Mouse (Mus musculus) forebrain, embryonic 15.5 days (tissue): ENCODE data around the gene Cited4. TPM values are rescaled to one million over a fixed set of nuclear protein-coding genes. Genes with fewer than 3 reads are reported as not detected.

Source experiments
- ATAC-seq: fragments of 200-750 bp; cut with Nextera tagmentation; replicated peaks from 2 replicates; pipeline ENCODE4 v1.8.0; 2017; ENCODE audit warnings: mild to moderate bottlenecking, moderate TSS enrichment, moderate library complexity
- H3K27ac ChIP-seq: fragments of 300-500 bp; sonication (generic); replicated peaks from 2 replicates; pipeline ENCODE4 v1.5.1; 2015; ENCODE audit warnings: mild to moderate bottlenecking, inconsistent platforms
- H3K27me3 ChIP-seq: fragments of 300-500 bp; sonication (generic); 2 replicates; pipeline ENCODE4 v1.6.1; 2015; ENCODE audit warnings: inconsistent platforms
- H3K36me3 ChIP-seq: fragments of 300-500 bp; sonication (generic); 2 replicates; pipeline ENCODE4 v1.6.1; 2015; ENCODE audit warnings: mild to moderate bottlenecking, inconsistent platforms
- H3K4me1 ChIP-seq: fragments of 300-500 bp; sonication (generic); 2 replicates; pipeline ENCODE4 v1.6.1; 2015; ENCODE audit warnings: inconsistent platforms
- H3K4me2 ChIP-seq: fragments of 300-500 bp; sonication (generic); replicated peaks from 2 replicates; pipeline ENCODE4 v1.6.1; 2015; ENCODE audit warnings: mild to moderate bottlenecking, inconsistent platforms
- H3K4me3 ChIP-seq: fragments of 300-500 bp; sonication (generic); 2 replicates; pipeline ENCODE4 v1.5.1; 2015; ENCODE audit warnings: mild to moderate bottlenecking, inconsistent platforms
- H3K9ac ChIP-seq: fragments of 300-500 bp; sonication (generic); replicated peaks from 2 replicates; pipeline ENCODE4 v1.6.1; 2015; ENCODE audit warnings: mild to moderate bottlenecking, inconsistent platforms
- H3K9me3 ChIP-seq: fragments of 300-500 bp; sonication (generic); 2 replicates; pipeline ENCODE4 v1.6.1; 2016; ENCODE audit warnings: inconsistent platforms
- WGBS: fragments of 180-500 bp; shearing (Covaris S2); methylation state at CpG from one replicate; pipeline ENCODE4 v1.1.7; 2015; ENCODE audit warnings: mixed read lengths; 5-methylcytosine and 5-hydroxymethylcytosine counted together
- polyA plus RNA-seq: library from polyadenylated mRNA; unstranded; fragments of >200 nt; fragmentation: Nextera tagmentation; extraction: Ambion mirVana; gene quantifications from 2 replicates; pipeline ENCODE4 v1.2.1, GENCODE M21; 2015

Gene Cited4
- polyA plus RNA-seq, 1 experiment from 2014 or later = 0.41 TPM

DNA sequence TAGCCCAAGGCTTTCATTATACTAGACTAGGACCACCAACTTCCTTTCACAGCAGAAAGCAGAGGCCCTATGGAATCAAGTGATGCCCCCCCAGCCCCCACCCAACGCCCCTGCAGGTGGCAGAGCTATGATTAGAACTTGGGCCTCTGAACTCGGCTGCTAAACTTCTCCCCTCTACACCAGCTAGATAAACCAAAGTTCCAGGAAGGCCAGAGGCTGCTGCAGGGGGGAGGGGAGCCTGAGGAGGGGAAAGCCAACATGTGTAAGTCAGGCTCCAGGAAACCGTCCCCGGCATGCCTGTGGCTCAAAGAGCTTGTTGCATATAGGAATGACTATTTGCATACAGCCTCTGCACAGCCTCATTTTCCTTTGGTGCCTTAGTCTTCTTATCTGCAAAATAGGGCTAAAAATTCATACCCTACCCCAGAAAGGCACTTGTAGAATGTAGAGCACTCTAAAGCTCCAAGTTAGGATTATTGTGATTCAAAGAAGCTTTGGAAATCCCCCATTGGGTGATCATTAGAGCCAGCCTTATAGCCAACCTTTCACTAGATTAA, 1.1 kb upstream of the Cited4 start:
- Histone ChIP-seq H3K9me3 (no peaks in the 10 kb centered on the region), H3K4me2 (no peak overlapping the region), H3K36me3 (no peaks in the 10 kb centered on the region), H3K27me3 (peaks cover 20% of the 10 kb centered on the region; the same call in 1 of the 2 replicates), H3K4me1 (peaks cover 19% of the 10 kb centered on the region), H3K4me3 (no peak overlapping the region), H3K9ac (no peak overlapping the region), H3K27ac (no peak overlapping the region)
- WGBS = 49% methylated on average over 4 of the region's 4 CpGs
- ATAC-seq = no peak

DNA sequence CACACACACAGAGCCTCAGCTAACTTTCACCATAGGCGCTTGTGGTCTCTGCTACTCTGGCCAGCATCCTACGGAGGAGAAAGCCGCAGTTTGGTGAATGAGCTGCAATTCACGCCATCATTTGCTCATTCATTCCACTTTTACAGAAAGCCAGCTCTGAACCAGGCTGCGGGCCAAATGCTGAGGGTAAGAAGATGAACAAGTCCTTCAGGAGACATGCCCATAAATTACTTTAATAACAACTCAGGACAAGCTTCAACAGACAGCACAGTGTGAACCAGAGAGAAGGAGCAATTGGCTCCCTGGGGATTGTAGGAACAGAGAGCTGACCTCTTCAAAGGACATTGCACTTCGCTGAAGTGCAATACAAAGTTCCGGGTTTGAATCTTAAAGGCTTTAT, 590 bp upstream of the Cited4 start:
- Histone ChIP-seq H3K4me3 (no peak overlapping the region), H3K9ac (no peak overlapping the region), H3K36me3 (no peaks in the 10 kb centered on the region), H3K4me2 (no peak overlapping the region), H3K4me1 (peaks cover 19% of the 10 kb centered on the region), H3K27ac (no peak overlapping the region), H3K9me3 (no peaks in the 10 kb centered on the region), H3K27me3 (peaks cover 21% of the 10 kb centered on the region)
- no peak for ATAC-seq
- WGBS = 55% methylated on average over 7 of the region's 7 CpGs

DNA sequence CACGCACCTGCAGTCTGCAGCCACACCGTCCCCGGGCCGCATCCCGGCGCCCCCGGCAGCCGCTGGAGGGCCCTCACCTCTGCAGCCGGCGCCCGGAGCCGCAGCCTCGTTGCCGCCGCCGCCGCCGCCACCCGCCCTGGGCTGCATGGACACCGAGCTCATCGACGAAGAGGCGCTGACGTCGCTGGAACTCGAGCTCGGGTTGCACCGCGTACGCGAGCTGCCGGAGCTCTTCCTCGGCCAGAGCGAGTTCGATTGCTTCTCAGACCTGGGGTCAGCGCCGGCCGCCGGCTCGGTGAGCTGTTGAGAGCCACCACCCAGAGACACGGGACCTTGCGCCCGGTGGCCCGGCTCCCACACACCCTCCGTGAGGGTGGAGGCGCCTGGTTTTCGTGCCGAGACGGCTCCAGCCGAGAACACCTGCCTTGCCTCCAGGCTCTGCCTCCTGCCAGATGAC, 701 bp downstream of the Cited4 start:
- Histone ChIP-seq H3K36me3 (no peaks in the 10 kb centered on the region), H3K9me3 (no peaks in the 10 kb centered on the region), H3K27me3 (peaks cover 23% of the 10 kb centered on the region), H3K4me1 (peaks cover 19% of the 10 kb centered on the region), H3K4me3 (peak overlapping the region; percentile 55), H3K27ac (no peak overlapping the region), H3K9ac (peak overlapping the region; percentile 60), H3K4me2 (peak overlapping the region; percentile 99)
- under 1% methylated on average over 44 of the region's 50 CpGs for WGBS
- ATAC-seq = peak; percentile 72

DNA sequence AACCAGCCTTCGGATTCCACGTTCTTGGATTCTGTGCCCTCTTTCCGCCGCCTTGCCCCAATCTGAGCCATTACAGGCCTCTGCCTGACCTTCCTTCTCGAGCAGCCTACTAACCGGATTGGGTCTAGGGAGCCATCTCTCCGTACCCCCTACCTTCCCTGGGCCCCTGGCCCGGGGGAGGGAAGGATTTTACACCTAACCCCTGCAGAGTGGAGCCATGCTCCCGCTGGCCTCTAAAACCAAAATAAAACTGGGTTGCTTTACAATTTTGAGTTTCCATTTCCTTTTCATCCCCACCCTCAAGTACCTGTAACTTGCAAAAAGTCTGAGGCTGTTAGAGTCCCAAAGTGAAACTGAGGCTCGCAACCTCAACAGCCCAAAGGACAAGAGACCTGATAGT, 1.2 kb downstream of the Cited4 start:
- Histone ChIP-seq H3K4me1 (peaks cover 19% of the 10 kb centered on the region), H3K4me2 (peak overlapping the region; percentile 99), H3K27me3 (peaks cover 23% of the 10 kb centered on the region), H3K36me3 (no peaks in the 10 kb centered on the region), H3K9ac (peak overlapping the region; percentile 60; the same call in 1 of the 2 replicates), H3K27ac (no peak overlapping the region), H3K9me3 (no peaks in the 10 kb centered on the region), H3K4me3 (peak overlapping the region; percentile 55)
- ATAC-seq = peak; percentile 27; the same call in 1 of the 2 replicates
- WGBS = 16% methylated on average over 10 of the region's 10 CpGs

DNA sequence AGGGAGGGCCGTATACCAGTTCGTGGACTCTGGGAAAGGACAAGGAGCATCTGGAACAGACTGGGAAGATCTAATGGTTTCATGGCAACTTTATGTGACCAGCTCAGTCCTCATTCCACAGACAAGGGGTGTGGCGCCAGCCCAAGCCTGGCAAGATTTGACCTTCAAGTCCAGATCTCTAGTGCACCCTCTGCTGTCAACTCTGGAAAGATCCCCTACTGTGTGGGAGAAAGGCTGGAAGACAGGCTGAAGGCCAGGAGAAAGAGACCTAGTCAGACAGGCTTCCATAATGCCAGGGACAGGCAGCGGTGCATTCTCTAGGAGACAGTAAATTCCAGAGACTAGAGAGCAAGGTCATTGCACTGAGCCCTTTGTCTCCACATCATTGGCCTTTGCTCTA, 2.2 kb downstream of the Cited4 start:
- 96% methylated on average over 4 of the region's 4 CpGs for WGBS
- H3K27me3 ChIP-seq = peaks cover 23% of the 10 kb centered on the region
- ATAC-seq = no peak

DNA sequence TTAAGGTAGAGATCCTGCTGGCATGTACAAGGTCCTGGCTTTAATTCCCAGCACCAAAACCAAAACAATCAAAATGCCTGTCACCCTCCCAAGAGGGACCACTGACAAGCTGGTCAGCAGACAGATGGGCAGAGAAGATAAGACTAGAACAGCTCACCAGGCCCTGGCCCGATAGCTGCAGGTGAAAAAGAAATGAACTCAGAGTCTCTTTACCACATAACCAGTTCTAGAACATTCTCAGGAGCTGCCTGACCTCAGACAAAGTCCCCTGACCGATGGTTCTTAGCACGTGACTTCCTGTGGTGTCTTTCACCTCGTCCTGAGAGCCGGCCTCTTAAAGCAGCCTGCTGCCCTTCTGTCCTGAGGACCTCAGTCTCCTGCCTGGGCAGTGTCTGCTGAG, 3.2 kb downstream of the Cited4 start:
- peaks cover 19% of the 10 kb centered on the region for H3K4me1 ChIP-seq
- no peaks in the 10 kb centered on the region for H3K36me3 ChIP-seq
- no peak overlapping the region for H3K4me3 ChIP-seq
- H3K9me3 ChIP-seq = no peaks in the 10 kb centered on the region
- no peak overlapping the region for H3K27ac ChIP-seq
- peaks cover 23% of the 10 kb centered on the region for H3K27me3 ChIP-seq
- WGBS = 68% methylated on average over 5 of the region's 5 CpGs
- H3K9ac ChIP-seq = no peak overlapping the region
- ATAC-seq = no peak
- H3K4me2 ChIP-seq = no peak overlapping the region

More for the DNA sequence above, 2.2 kb downstream of the Cited4 start:
- no peak overlapping the region for H3K9ac ChIP-seq
- no peak overlapping the region for H3K4me2 ChIP-seq
- no peak overlapping the region for H3K27ac ChIP-seq
- no peaks in the 10 kb centered on the region for H3K36me3 ChIP-seq
- no peaks in the 10 kb centered on the region for H3K9me3 ChIP-seq
- no peak overlapping the region for H3K4me3 ChIP-seq
- H3K4me1 ChIP-seq = peaks cover 19% of the 10 kb centered on the region

DNA sequence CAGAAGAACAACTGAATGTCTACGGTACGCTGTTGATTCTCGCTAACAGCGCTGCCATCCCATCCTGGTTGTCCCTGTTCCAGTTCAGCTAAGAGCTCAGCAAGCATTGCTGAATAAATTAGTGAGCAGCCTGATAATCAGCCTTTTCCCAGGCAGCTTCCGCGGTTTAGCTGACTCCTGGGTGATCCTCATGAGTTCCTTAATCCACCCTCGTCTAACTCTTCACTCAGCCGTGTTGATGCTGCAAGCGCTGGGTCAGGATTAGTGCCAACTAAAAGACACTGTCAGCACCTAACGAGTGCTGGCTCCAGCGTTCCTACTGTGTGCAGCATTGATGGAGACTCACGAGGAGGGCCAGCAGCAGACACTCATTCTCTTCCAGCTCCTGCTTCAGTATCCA, 4.7 kb downstream of the Cited4 start:
- no peaks in the 10 kb centered on the region for H3K36me3 ChIP-seq
- no peak overlapping the region for H3K4me3 ChIP-seq
- peaks cover 15% of the 10 kb centered on the region for H3K4me1 ChIP-seq
- no peaks in the 10 kb centered on the region for H3K9me3 ChIP-seq
- H3K27ac ChIP-seq = no peak overlapping the region
- H3K27me3 ChIP-seq = peaks cover 23% of the 10 kb centered on the region
- no peak for ATAC-seq
- no peak overlapping the region for H3K9ac ChIP-seq
- 29% methylated on average over 12 of the region's 12 CpGs for WGBS
- H3K4me2 ChIP-seq = no peak overlapping the region

DNA sequence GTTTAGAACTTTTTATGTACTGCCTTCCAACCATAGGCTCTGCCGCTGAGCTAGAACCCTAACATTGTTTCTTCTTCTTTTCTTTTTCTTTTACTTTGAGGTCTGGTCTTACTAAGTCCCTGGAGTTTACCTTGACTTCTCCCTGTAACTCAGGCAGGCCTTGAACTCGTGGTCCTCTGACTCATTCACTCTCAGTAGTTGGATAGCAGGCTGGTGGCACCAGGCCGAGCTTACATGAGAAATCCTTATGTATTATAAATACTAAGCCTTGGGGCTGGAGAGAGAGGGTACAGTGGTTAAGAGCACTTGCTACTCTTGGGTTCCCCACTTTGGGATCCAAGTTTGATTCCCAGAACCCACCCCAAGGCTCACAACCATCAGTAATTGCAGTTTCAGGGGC, 7.2 kb downstream of the Cited4 start:
- Histone ChIP-seq H3K36me3 (no peaks in the 10 kb centered on the region), H3K9ac (no peak overlapping the region), H3K27ac (no peak overlapping the region), H3K4me1 (no peaks in the 10 kb centered on the region), H3K27me3 (peaks cover 7% of the 10 kb centered on the region), H3K4me3 (no peak overlapping the region), H3K4me2 (no peak overlapping the region), H3K9me3 (no peaks in the 10 kb centered on the region)
- WGBS = 87% methylated on average over 3 of the region's 3 CpGs
- ATAC-seq = no peak

DNA sequence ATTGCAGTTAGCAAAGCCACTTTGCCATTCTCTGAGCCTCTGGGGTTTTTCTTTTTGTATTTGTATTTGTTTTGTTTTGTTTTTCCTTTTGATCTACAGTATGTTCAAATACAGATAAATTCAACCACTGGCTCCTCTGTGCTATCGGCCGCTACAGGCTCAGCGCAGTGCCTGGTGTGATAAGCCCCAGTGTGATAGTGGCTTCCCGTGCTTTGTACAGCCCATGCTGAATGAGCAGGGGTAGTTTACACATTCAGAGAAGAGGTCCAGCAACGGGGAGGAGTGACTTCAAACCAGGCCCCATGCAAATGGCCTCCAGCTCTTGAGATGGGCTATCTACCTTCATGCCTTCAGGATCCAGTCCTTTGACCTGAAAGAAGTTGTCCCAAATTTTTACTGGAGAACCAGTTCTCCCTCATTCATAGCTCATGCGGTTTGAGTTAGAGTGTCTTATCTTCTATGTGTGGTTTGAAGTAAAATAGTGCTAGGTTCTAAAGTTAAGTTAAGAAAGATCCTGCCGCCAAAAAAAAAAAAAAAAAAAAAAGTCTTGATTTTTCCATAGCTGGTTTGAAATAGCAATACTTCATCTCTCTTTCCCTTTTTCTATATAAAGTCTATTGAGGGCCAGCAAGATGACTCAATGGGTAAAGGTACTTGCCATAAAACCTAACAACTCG, 8.5 kb downstream of the Cited4 start:
- Histone ChIP-seq H3K27me3 (peaks cover 3% of the 10 kb centered on the region; the same call in 1 of the 2 replicates), H3K4me2 (no peak overlapping the region), H3K4me3 (no peak overlapping the region), H3K9ac (no peak overlapping the region), H3K36me3 (no peaks in the 10 kb centered on the region), H3K4me1 (no peaks in the 10 kb centered on the region), H3K27ac (no peak overlapping the region), H3K9me3 (no peaks in the 10 kb centered on the region)
- WGBS = 80% methylated on average over 8 of the region's 8 CpGs
- no peak for ATAC-seq

DNA sequence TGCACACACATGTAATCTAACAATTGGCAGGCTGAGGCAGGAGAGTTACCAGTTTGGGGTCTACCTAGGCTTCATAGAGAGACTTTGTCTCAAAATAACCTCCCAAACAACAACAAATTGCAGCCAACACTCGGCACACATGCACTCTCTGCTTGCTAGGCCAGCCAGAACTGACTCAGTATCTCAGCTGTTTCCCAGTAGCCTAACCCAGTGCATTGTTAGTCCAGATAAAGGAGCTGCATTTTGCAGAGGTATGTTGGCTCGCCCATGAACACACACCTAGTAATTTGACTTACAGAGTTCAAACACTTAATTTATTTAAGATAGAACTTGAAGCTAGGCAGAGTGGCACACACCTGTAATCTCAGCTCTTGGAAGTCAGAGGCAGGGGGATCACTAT, 9.3 kb downstream of the Cited4 start:
- no peaks in the 10 kb centered on the region for H3K36me3 ChIP-seq
- H3K9me3 ChIP-seq = no peaks in the 10 kb centered on the region
- no peak overlapping the region for H3K4me3 ChIP-seq
- H3K27ac ChIP-seq = no peak overlapping the region
- 81% methylated on average over 2 of the region's 2 CpGs for WGBS
- H3K4me2 ChIP-seq = no peak overlapping the region
- no peak for ATAC-seq
- H3K4me1 ChIP-seq = no peaks in the 10 kb centered on the region
- H3K9ac ChIP-seq = no peak overlapping the region
- H3K27me3 ChIP-seq = peaks cover 3% of the 10 kb centered on the region; the same call in 1 of the 2 replicates

DNA sequence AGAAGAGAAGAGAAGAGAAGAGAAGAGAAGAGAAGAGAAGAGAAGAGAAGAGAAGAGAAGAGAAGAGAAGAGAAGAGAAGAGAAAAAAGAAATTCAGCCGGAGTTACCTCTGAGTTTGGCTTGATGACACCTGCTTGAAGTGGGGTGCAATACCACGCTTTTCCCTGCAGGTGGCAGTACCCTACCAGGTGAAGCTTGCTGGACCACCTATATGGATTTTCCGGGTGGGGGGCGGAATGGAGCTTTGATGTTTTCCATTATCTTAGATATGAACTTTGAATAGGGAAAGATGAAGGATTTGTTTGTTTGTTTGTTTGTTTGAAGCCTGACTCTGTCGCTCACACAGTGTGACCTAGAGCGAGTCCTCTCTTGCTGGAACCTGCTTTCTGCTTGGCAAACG, 14.6 kb downstream of the Cited4 start:
- Histone ChIP-seq H3K4me1 (no peaks in the 10 kb centered on the region), H3K9ac (no peak overlapping the region), H3K27ac (no peak overlapping the region), H3K9me3 (no peaks in the 10 kb centered on the region), H3K4me2 (no peak overlapping the region), H3K27me3 (no peaks in the 10 kb centered on the region), H3K36me3 (no peaks in the 10 kb centered on the region), H3K4me3 (no peak overlapping the region)
- ATAC-seq = no peak
- WGBS = 60% methylated on average over 7 of the region's 7 CpGs

DNA sequence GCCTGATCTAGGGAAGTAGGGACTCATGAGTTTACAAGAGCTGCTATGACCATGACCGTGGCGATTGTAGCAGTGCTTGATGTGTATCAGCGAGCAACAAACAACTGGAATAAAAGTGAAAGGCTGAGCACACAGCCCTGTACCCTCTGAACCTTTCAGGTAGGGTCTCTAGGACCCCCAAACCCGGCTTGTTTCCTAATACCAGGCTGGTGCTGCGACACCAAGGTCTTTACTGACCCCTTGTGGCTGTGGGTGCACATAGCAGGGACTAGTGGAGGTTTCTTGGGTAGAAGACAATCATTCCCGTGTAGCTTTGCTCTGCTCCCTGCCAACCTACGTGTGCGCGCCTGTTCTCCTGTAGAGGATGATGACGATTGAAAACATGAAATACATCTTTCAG, 15.8 kb downstream of the Cited4 start:
- H3K4me3 ChIP-seq = no peak overlapping the region
- H3K4me2 ChIP-seq = no peak overlapping the region
- no peaks in the 10 kb centered on the region for H3K9me3 ChIP-seq
- no peak overlapping the region for H3K9ac ChIP-seq
- H3K36me3 ChIP-seq = no peaks in the 10 kb centered on the region
- no peaks in the 10 kb centered on the region for H3K4me1 ChIP-seq
- ATAC-seq = no peak
- WGBS = 35% methylated on average over 10 of the region's 10 CpGs
- H3K27ac ChIP-seq = no peak overlapping the region
- no peaks in the 10 kb centered on the region for H3K27me3 ChIP-seq
